Mouse (Mus musculus) c-Kit-positive CD71-negative TER-119-negative erythroid progenitor cells, embryonic 14.5 days (primary cell): Measurements from ENCODE around the gene Ninj2.
A peak's percentile ranks its signal among the peaks of the same experiment; 100 is the strongest.

ENCODE experiments used
- DNase-seq: peaks from one replicate; pipeline ENCODE4 v3.0.0-alpha.2; 2013; ENCODE audit warnings: low read depth

Ninj2 gene

DNA sequence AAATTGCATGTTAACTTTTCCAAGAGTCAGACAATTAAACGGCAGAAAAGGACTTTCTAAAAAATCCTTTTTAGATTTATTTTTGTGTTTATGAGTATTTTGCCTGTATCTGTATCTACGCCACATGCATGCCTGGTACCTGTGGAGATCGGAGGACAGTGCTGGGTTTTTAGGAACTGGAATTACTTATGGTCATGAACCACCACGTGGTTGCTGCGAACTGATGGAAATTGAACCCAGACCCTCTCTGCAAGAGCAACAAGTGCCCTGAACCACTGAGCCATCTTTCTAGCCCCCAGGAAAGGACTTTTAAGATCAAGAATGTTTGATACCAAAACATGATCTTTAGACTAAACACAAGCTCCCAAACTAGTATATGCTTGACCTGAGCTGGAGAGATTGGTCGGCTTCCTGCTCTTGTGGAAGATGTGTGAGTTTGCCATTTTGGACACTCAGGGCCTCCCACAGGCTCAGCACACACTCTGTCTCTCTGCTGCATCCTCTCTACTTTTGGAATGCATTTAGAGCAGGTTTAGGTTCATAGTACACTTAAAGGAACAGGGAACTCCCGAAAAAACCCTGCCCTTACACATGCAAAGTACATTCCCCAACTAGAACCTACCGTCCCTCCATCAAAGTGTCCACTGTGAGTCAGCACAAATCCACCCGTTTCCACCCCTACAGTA, 1.1 kb downstream of the Ninj2 start:
- no peak for DNase-seq

DNA sequence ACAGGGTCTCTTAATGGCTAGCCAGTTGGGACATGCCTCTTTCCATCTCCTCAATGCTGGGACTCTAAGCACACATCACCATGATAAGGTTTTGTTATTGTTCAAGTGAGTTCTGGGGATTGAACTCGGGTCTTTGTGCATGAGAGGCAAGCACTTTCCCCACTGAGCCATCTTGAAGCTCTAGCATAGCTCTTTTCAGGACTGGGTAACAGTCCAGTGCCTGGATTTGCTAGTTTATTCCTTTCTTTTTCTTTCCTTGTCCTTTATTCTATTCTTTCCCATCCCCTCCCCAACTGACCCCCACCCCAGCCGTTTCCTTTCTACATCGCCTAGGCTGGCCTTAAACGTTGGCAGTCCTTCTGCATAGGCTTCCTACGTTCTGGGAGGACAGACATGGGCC, 1.9 kb downstream of the Ninj2 start:
- DNase-seq, result no peak

DNA sequence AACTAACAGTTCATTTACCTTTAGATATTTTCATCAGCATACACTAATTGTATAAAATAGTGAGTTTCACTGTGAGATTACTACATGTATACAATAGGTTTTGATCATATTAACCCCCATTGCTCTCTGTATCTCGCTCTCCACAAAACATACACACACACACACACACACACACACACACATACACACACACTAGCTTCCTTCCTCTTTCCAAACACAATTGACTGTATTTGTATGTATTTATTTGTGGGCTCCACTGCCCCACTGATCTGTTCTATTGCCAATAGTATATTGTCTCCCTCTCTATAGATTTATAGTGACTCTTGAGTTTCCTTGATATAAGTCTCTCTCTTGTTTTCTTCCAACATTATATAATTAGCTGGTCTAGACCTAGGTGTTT, 2.4 kb downstream of the Ninj2 start:
- no peak for DNase-seq

DNA sequence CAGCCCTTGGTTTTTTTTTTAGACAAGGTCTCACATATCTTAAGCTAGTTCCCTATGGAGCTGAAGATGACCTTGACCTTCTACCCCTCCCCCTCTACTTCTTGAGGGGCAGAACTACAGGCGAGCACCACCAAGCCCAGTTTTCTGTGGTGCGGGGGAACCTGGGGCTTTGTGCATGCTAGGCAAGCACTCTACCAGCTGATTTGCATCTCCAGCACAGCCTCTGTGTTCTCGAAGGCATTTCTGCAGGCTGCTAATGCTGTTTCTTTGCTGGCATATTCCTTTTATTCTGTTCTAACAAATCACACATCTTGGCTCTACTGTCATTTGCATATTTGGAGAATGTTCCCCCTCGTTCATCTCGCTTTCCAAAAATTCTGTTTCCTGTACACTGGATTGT, 6.2 kb downstream of the Ninj2 start:
- no peak for DNase-seq

DNA sequence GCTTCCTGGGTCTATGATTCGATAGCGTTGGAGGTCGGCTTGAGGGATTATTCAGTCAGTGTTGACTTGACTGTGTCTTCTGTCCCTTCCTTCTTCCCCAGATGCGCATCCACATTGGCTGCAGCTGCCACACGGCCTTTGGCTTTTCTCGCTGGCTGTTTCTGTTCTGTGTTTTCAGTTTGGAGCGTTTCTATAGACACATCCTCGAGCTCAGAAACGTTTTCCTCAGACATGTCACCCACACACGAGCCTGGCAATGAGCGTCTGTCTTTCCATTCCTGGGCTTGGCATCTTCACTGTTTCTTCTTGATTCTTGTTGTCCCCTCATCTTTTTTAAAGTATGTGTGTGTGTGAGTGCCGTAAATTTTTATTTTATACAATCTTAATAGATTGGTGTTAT, 8.1 kb downstream of the Ninj2 start:
- DNase-seq, result no peak

DNA sequence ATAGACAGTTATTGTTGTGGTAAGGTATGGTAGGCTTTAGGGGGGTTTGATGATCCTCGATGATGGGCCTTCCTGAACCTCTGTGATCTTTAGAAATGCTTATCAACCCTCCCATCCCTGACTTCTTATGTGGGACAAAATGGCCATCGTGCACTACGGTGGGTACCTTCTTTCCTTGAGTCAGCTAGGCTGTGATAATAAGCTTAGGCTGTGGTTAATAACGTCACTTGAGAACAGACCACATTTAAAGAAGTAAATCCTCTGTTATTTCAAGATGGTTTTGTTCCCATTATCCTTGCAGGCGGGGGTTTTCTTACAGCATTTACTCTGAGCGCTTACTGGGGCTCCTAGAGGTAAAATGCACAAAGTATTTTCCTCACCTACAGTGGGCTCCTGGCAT, 8.8 kb downstream of the Ninj2 start:
- DNase-seq, result no peak

DNA sequence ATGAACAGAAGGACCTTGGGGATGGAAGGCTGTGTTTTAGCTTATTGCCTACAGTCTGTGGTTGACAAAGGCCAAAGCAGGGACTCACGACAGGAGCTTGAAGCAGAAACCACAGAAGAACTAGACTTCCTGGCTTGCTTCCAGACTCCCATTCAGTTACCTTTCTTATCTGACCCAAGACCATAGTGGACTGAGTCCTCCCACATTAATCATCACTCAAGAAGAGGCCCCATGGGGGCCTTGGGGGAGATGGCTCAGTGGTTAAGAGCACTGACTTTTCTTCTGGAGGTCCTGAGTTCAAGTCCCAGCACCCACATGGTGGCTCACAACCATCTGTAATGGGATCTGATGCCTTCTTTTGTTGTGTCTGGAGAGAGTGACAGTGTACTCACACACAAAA, 10.0 kb downstream of the Ninj2 start:
- peak; percentile 30 for DNase-seq

DNA sequence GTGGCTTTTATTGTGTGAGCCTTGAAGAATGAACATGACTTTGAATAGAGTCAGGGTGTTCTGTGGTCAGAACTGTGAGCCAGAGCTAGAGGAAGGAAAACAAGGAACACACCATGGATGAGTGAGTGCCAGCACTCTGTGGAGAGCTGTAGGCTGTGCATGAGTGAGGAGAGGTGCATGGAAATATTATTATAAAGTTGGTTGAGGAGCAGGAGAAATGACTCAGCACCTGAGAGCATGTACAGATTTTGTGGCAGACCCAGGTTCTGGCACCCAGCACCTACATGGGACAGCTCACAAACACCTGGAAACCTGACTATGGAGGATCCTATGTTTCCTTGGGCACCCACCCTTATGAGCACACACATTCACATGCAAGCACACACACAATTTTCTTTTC, 11.9 kb downstream of the Ninj2 start:
- no peak for DNase-seq

DNA sequence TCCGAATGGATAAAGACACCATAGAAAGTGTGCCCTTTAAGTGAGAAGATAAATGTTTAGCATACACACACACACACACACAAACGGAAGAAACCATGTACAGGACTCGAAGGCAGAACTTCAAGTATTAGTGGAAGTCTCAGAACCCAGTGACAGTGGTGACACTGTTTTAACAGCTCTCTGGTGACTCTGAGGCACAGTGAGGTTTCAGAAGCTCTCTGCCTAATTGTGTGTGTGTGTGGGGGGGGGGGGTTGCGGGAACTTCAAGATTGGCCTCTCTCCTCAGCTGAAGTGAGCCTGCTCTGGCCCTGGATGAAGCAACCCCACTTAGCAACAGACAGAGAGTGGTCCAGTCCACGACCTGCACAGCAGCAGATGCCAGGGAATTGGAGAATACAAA, 14.4 kb downstream of the Ninj2 start:
- DNase-seq, result no peak

DNA sequence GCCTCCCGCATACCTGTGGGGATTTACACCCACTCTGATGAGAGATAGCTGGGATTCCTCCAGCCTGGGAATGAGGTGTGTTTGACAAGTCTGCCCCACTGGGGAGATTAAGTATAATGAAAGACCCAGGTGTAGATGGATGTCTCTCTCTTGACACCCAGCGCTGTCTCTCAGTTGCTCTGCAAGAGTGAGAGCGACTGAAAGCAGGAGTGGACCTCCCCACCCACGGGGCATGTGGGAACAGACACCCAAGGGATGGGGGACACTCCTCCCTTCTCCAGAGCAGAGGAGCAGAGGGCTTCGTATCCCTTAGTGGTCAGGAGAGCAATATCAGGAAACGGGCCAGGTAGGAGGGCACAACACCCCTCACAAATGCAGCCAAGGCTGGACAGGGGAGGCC, 14.9 kb downstream of the Ninj2 start:
- DNase-seq, result no peak

DNA sequence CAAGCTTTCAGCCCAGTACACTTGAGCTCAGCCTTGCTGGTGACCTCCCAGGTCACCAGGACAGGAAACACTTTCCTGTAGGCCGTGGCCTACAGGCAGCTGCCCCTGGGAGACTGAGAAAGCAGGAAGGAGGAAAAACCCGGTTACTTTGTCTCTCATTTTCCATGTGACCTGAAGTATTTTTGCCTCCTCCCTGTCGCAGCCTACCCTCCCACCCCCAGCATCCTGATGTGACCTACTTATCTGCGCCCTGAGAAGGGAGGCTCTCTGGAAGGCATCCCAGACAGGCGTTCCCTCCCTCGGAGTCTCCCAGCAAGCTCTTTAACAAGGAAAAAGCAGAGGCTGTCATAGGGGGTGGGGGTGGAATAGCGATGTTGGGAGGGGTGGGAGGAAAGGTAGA, 16.0 kb downstream of the Ninj2 start:
- no peak for DNase-seq

DNA sequence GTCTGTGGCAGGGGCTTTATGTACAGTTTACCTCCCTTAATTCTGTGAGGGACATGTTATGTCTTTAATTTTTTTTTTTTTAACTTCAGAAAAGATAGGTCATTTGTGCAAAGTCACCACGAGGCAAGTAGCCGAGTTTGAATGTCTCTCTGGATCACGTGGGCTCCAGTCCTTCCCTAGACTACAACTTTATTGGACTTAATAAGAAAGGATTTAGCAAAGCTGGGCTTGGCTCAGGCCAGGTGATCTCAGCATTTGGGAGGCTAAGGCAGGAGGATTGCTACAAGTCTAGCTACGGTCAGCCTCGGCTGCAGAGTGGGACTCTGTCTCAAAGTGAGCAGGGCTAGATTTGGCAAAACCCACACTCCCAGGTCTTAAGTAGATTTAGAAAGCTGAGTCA, 16.8 kb downstream of the Ninj2 start:
- no peak for DNase-seq

DNA sequence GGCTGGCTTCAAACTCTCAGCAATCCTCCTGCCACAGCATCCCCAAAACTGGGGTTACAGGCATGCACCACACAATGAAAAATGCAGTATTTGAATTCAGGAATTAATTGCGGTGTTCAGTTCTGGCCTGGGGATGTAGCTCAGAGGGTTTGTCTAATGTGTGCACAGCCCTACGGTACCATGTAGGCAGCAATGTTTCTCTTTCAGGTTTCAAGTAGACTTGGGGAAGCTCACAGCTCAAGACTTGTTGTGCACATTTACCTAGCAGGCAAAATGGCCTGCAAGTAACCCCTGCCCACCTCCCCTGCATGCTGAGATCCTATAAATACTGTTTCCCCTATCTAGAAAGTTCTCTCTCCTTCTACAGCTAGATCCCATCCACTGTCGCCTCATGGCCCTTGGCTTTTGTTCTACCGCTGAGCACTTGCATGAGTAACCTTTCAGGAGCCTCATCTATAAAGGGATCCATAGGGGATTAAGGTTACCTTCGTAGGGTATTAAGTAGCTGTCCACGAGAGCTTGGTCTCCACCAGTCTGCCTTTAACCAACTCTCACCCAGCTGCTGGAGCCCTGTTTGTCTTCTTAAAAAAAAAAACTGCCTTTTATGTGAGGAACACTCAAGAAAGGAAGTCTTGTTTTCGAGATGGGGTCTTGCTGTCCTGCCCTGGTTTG, 17.7 kb downstream of the Ninj2 start:
- DNase-seq, result no peak

DNA sequence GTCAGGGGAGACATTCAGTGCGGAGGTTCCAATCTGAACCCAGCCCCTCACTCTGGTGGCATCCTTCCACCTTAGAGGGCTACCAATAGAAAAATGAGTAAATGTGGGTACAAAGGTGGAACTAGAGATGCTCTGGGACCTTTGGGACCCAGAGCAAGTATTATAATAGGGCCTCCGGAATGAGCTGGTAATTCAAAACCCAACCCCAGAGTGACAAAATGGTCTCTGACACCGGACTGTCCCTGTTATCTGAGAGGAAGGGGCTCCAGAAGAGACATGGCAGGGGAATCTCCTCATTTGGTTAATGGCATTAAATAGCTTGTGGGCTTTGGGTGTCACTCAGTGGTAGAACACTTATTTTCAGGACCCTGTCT, 18.2 kb downstream of the Ninj2 start:
- DNase-seq, result no peak

DNA sequence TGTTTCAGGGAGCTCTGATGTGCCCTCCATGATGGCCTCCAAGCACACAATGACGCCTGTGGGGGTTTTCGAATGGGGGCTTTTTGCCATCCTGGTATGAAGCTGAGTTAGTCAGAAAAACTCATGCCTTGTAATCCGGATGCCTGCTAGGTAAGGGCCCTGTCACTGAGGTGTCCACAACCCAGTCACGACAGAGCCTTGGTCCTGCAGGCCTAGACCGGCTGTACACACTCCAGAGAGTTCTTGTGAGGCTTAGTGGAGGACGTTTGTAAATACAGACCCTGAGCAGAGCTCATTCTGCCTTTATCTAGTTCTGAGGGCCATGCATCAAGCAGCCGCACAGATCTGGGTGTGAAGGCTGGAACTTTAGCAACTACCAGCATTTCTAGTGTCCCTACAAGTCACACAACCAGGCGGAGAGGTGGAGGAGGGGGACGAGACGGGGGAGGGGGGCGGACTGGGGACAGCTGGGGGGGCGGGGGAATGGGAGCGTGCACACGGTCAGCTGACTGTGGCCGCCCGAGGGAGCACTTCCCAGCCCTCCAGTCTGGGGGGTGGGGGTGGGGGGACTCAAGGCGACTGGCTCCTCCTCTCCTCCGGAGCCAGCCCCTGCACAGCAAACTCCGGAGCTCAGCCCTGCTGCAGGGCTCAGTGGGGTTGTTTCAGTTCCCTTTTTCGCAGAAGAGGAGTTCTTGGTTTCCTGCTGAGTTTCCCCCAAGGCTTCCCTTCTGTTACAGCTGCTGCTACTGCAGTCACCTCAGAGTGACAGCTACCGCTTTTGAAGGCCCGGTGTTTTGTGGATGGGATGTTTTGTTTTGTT, 19.0 kb downstream of the Ninj2 start:
- DNase-seq, result peak; percentile 82

DNA sequence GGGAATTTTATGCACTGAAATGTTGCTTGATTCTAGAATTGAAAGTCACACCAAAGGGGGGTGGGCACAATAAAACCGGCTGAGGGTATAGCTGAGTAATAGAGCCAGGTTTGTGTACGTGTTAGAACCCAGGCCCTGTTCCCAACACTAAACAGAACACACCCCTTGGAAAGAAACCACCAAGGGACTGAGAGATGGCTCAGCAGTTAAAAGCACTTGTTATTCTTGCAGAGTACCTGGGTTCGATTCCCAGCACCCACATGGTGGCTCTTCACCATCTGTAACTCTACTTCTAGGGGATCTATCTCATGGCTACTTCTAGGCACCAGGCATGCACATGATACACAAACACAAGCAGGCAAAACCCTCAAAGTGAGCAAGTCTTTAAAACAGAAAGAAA, 20.7 kb downstream of the Ninj2 start:
- DNase-seq, result no peak

DNA sequence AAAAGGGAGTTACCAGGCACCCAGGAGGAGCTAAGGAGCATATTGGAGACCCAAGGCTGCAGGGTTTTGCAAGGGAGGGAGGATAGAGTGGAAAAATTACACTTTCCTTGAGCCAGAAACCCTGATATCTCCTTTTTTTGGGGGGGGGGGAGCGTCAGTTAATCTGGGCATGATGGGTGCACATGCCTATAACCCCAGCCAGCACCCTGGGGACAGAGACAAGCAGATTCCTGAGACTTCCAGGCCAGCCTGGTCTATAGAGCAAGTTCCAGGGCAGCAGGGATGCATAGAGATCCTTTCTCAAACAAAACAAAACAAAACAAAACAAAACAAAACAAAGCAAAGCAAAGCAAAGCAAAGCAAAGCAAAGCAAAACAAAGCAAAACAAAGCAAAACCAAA, 21.1 kb downstream of the Ninj2 start:
- no peak for DNase-seq

DNA sequence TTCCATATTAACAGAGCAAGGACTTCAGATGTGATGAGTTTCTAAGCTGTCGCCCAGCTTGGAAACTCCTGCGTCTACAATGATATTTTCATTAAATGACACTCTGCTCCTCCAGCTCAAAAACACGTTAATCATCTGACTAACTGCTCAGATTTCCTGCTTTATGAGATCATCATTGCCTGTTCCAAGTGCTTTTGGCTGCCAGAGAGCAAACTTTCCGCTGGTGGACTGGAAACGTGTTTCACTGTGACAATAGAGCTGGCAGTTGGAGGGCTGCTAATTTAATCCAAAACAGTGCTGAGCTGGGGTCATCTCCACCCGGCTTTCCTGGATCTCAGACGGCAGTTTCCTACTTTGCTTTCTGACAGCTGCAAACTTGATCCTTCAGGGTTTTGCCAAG, 21.5 kb downstream of the Ninj2 start:
- DNase-seq, result no peak

DNA sequence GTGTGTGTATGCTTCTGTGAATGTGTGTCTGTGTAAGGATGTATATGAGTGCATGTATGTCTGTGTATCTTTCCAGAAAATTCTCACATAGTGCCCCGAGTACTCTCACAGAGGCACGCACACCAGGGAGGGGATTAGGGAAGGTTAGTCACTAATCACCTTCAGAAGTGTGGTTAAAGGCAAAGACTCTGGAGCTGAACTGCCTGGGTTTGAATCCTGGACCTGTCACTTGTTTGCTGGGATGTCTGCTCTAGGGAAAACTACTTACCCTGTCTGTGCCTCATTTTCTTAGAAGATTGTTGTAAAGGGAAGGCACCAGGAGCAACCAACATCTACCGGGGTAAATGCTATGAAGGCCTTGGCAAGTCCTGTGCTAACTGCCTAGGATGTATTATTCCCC, 22.3 kb downstream of the Ninj2 start:
- DNase-seq, result no peak

DNA sequence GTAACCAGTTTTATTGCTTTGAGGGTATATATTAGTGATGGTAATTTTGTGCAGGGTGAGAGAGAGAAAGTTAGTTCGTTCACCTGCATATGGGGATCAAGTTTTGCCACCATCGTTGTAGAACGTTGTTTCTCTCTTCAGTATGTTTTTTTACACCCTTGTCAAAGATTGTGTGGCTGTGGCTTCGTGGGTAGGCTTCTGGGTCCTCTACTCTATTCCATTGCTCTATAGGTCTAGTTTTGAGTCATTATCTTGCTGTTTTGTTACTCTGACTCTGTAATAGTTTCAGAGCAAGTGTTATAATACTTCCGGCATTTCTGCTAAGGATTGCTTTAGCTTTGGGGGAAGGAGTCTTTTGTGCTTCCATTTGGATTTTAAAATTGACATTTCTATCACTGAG, 26.7 kb downstream of the Ninj2 start:
- DNase-seq, result no peak

DNA sequence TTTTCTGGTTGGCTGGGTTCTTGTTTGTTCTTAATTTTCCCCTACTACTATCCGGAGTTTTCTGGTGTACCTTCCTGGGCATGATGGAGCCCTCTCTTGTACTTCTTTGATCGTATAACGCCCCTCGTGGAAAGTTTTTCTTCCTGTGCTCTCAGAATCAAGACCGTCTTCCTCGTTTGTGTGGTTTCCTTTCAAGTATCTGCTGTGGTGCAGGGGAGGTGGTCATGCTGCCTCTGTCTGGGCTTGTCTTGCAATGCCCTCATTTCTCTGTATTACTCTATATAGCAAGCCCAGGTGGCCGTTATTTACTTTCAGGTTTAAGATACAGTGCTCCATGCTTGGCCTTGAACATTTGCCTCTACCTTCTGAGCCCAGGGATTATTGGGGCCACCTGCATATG, 31.5 kb downstream of the Ninj2 start:
- DNase-seq, result no peak

DNA sequence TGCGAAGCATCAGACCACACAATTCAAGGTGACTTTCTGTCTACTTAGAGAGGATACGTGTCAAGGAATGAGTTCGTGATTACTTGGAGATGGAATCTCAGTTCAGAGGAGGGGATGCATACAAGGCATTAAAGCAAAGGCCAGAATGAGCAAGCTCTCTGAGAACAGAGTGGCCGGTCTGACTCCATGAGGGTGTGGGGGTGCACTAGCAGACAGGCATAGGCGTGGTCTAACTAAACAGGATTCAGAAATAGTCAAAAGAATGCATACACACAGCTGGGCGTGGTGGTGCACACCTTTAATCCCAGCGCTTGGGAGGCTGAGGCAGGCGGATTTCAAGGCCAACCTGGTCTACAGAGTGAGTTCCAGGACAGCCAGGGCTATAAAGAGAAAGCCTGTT, 33.3 kb downstream of the Ninj2 start:
- DNase-seq, result no peak

DNA sequence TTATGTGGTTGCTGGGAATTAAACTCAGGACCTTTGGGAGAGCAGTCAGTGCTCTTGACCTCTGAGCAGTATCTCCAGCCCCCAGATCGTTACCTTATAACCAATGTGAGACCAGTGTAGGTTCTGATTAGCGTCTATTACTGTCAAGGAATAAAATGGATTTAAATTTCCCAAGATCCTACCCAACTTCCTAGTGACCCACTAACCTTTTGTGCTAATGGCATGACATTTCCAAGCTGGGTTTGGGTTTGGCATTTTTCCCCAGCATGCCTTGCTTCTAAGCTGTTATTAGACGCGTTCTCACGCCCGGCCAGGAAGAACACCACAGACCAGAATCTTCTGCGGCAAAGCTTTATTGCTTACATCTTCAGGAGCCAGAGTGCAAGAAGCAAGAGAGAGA, 34.2 kb downstream of the Ninj2 start:
- no peak for DNase-seq
